In genomic region chr13:6602786-6603409, GRCm38 (mm10) we compare ENCODE assay signal across 19 mouse cellular contexts. TPM values are rescaled to one million over a fixed set of nuclear protein-coding genes. Genes with fewer than 3 reads are reported as not detected.
A peak's percentile ranks its signal among the peaks of the same experiment; 100 is the strongest.
DNase-seq lines count a peak whose midpoint lies in the region; ATAC-seq and TF ChIP-seq lines count a peak whose summit lies in the region.
"Had no signal": no experiment of that assay in that cellular context is flagged by ENCODE, and none has a peak within 500 bp of the region (broad histone marks: within the 10 kb centered on the region; RNA-seq: fewer than 3 reads in every experiment).

No protein-coding gene starts in this region.

- no peak for TF ChIP-seq EP300 in stomach, postnatal 0 days (optimal IDR thresholded peaks at IDR 0.05)

- no peaks in the 10 kb centered on the region for H3K36me3 ChIP-seq in kidney, postnatal 0 days (ENCODE audit: insufficient read depth, low read length)
- H3K36me3 ChIP-seq in midbrain, postnatal 0 days (ENCODE audit: insufficient read depth, low read length): peaks cover 41% of the 10 kb centered on the region
- H3K36me3 ChIP-seq in midbrain, embryonic 16.5 days (ENCODE audit: control insufficient read depth, insufficient read depth, low read length): peaks cover 3% of the 10 kb centered on the region; the same call in 1 of the 2 replicates
- no peaks in the 10 kb centered on the region; the same call in 1 of the 2 replicates for H3K36me3 ChIP-seq in stomach, postnatal 0 days (ENCODE audit: control insufficient read depth, insufficient read depth, low read length)
- H3K36me3 ChIP-seq: forebrain, embryonic 15.5 days; limb, embryonic 10.5 days; liver, embryonic 15.5 days had no signal

- ATAC-seq in frontal cortex, adult (ENCODE audit: low TSS enrichment): 0 out of 2 replicates have a peak, but pooled peaks have one; percentile 51
- ATAC-seq in kidney, postnatal 0 days (replicated peaks; ENCODE audit: low FRiP score, low read depth): no peak
- ATAC-seq in midbrain, postnatal 0 days (ENCODE audit: low FRiP score): no peak
- no peak for ATAC-seq in midbrain, embryonic 16.5 days
- no peak for ATAC-seq in stomach, postnatal 0 days (ENCODE audit: low FRiP score, low TSS enrichment)
- ATAC-seq: activated CD4-positive, CD25-positive, alpha-beta regulatory T cell, adult 4 months; forebrain, embryonic 15.5 days; intestine, embryonic 16.5 days had no signal

- H3K9me3 ChIP-seq in kidney, postnatal 0 days (replicated peaks; ENCODE audit: low read length): no peaks in the 10 kb centered on the region
- H3K9me3 ChIP-seq in midbrain, postnatal 0 days (ENCODE audit: low read length): no peaks in the 10 kb centered on the region
- no peaks in the 10 kb centered on the region for H3K9me3 ChIP-seq in midbrain, embryonic 16.5 days (replicated peaks; ENCODE audit: control insufficient read depth, low read length, poor library complexity, severe bottlenecking)
- H3K9me3 ChIP-seq in stomach, postnatal 0 days (ENCODE audit: control insufficient read depth, low read length): no peaks in the 10 kb centered on the region
- H3K9me3 ChIP-seq: forebrain, embryonic 15.5 days; G1E; limb, embryonic 10.5 days; liver, embryonic 15.5 days; neural tube, embryonic 13.5 days had no signal

- 84% methylated on average over 10 of the region's 10 CpGs for WGBS in kidney, postnatal 0 days
- WGBS in midbrain, postnatal 0 days: 86% methylated on average over 10 of the region's 10 CpGs
- 84% methylated on average over 10 of the region's 10 CpGs for WGBS in midbrain, embryonic 16.5 days
- 85% methylated on average over 10 of the region's 10 CpGs for WGBS in stomach, postnatal 0 days

- DNase-seq in frontal cortex, postnatal 14 days (ENCODE audit: low spot score in 2 of 2): no peak
- no peak for DNase-seq in kidney, postnatal 0 days (ENCODE audit: low spot score)
- DNase-seq in kidney, postnatal 4 days: no peak
- DNase-seq in midbrain, postnatal 0 days (ENCODE audit: low spot score): no peak
- no peak for DNase-seq in stomach, postnatal 0 days (ENCODE audit: low spot score)
- no peak for DNase-seq in testis, postnatal 10 days (ENCODE audit: low spot score)
- DNase-seq: cerebellum, adult 11 months; kidney, postnatal 25 days; thymus, adult 2 months had no signal

- H3K4me3 ChIP-seq in kidney, postnatal 0 days (replicated peaks; ENCODE audit: low read depth, low read length): no peak overlapping the region
- no peak overlapping the region for H3K4me3 ChIP-seq in midbrain, postnatal 0 days (ENCODE audit: low read depth, low read length)
- H3K4me3 ChIP-seq in midbrain, embryonic 16.5 days (ENCODE audit: low read depth, low read length): no peak overlapping the region
- H3K4me3 ChIP-seq in stomach, postnatal 0 days (ENCODE audit: low read depth, low read length): no peak overlapping the region
- H3K4me3 ChIP-seq: forebrain, embryonic 15.5 days; limb, embryonic 10.5 days; liver, embryonic 15.5 days; neural tube, embryonic 13.5 days had no signal

- H3K27me3 ChIP-seq in kidney, postnatal 0 days (ENCODE audit: insufficient read depth, low read length): no peaks in the 10 kb centered on the region
- H3K27me3 ChIP-seq in midbrain, postnatal 0 days (ENCODE audit: insufficient read depth, low read length): no peaks in the 10 kb centered on the region
- no peaks in the 10 kb centered on the region for H3K27me3 ChIP-seq in midbrain, embryonic 16.5 days (ENCODE audit: control insufficient read depth, insufficient read depth, low read depth, low read length)
- H3K27me3 ChIP-seq in stomach, postnatal 0 days (ENCODE audit: control insufficient read depth, insufficient read depth, low read length): no peaks in the 10 kb centered on the region
- H3K27me3 ChIP-seq: forebrain, embryonic 15.5 days; liver, embryonic 15.5 days; neural tube, embryonic 13.5 days had no signal

- H3K4me2 ChIP-seq in kidney, postnatal 0 days (ENCODE audit: low read length): no peak overlapping the region
- no peak overlapping the region for H3K4me2 ChIP-seq in midbrain, postnatal 0 days (ENCODE audit: low read depth, low read length, poor library complexity, severe bottlenecking)
- H3K4me2 ChIP-seq in midbrain, embryonic 16.5 days (ENCODE audit: low read length): no peak overlapping the region
- H3K4me2 ChIP-seq in stomach, postnatal 0 days (replicated peaks; ENCODE audit: low read depth): no peak overlapping the region
- H3K4me2 ChIP-seq: forebrain, embryonic 15.5 days; heart, embryonic 11.5 days; liver, embryonic 15.5 days; neural tube, embryonic 13.5 days had no signal

- peak; percentile 47 for TF ChIP-seq CTCF in kidney, postnatal 0 days (IDR thresholded peaks at IDR 0.05; ENCODE audit: low read depth)
- TF ChIP-seq CTCF in midbrain, postnatal 0 days (IDR thresholded peaks at IDR 0.05): peak; percentile 36
- peak; percentile 52 for TF ChIP-seq CTCF in stomach, postnatal 0 days (IDR thresholded peaks at IDR 0.05; ENCODE audit: low read depth)

- H3K27ac ChIP-seq in kidney, postnatal 0 days: no peak overlapping the region
- no peak overlapping the region for H3K27ac ChIP-seq in midbrain, postnatal 0 days (ENCODE audit: low read depth, low read length)
- H3K27ac ChIP-seq in midbrain, embryonic 16.5 days (ENCODE audit: low read length): no peak overlapping the region
- H3K27ac ChIP-seq in stomach, postnatal 0 days (replicated peaks): no peak overlapping the region
- H3K27ac ChIP-seq: forebrain, embryonic 15.5 days; limb, embryonic 10.5 days; liver, embryonic 15.5 days; neural tube, embryonic 13.5 days had no signal

- no peak overlapping the region for H3K9ac ChIP-seq in kidney, postnatal 0 days (ENCODE audit: low read depth, low read length)
- H3K9ac ChIP-seq in midbrain, postnatal 0 days (replicated peaks; ENCODE audit: low read length, poor library complexity, severe bottlenecking): no peak overlapping the region
- H3K9ac ChIP-seq in midbrain, embryonic 16.5 days (ENCODE audit: low read depth, low read length): no peak overlapping the region
- H3K9ac ChIP-seq in stomach, postnatal 0 days (ENCODE audit: low read length): no peak overlapping the region
- H3K9ac ChIP-seq: forebrain, embryonic 15.5 days; liver, embryonic 15.5 days; neural tube, embryonic 13.5 days had no signal

- no peaks in the 10 kb centered on the region for H3K4me1 ChIP-seq in kidney, postnatal 0 days (replicated peaks; ENCODE audit: insufficient read depth, low read length)
- no peaks in the 10 kb centered on the region for H3K4me1 ChIP-seq in midbrain, postnatal 0 days (ENCODE audit: insufficient read depth, low read length)
- H3K4me1 ChIP-seq in midbrain, embryonic 16.5 days (ENCODE audit: control insufficient read depth, insufficient read depth, low read length): no peaks in the 10 kb centered on the region
- no peaks in the 10 kb centered on the region for H3K4me1 ChIP-seq in stomach, postnatal 0 days (replicated peaks; ENCODE audit: control insufficient read depth, insufficient read depth)
- H3K4me1 ChIP-seq: forebrain, embryonic 15.5 days; limb, embryonic 10.5 days; liver, embryonic 15.5 days; neural tube, embryonic 13.5 days had no signal

RNA-seq across cellular contexts. Expression of gene Pfkp, which starts 45.7 kb away (rescaled TPM):
- 40.8 and 42.8 TPM in 2 replicates for polyA plus RNA-seq in kidney, postnatal 0 days (2015; fragmentation: Nextera tagmentation; extraction: Ambion mirVana)
- total RNA-seq in midbrain, postnatal 0 days (2014; rRNA removed): 187 and 330 TPM in 2 replicates
- 404 and 431 TPM in 2 replicates for polyA plus RNA-seq in midbrain, postnatal 0 days (2015; fragmentation: Nextera tagmentation; extraction: Ambion mirVana)
- polyA plus RNA-seq in midbrain, embryonic 16.5 days (2015; fragmentation: Nextera tagmentation; extraction: Ambion mirVana): 470 and 501 TPM in 2 replicates
- polyA plus RNA-seq in stomach, postnatal 0 days (2015; fragmentation: Nextera tagmentation; extraction: Ambion mirVana): 34.7 and 41.1 TPM in 2 replicates

RNA-seq across cellular contexts. Expression of gene Pitrm1, which starts 54.9 kb away (rescaled TPM):
- polyA plus RNA-seq in kidney, postnatal 0 days (2015; fragmentation: Nextera tagmentation; extraction: Ambion mirVana): 60.1 and 60.5 TPM in 2 replicates
- total RNA-seq in midbrain, postnatal 0 days (2014; rRNA removed): 39.4 and 47.8 TPM in 2 replicates
- 31.7 and 35.2 TPM in 2 replicates for polyA plus RNA-seq in midbrain, postnatal 0 days (2015; fragmentation: Nextera tagmentation; extraction: Ambion mirVana)
- 44.3 and 46.9 TPM in 2 replicates for polyA plus RNA-seq in midbrain, embryonic 16.5 days (2015; fragmentation: Nextera tagmentation; extraction: Ambion mirVana)
- 23.0 and 23.6 TPM in 2 replicates for polyA plus RNA-seq in stomach, postnatal 0 days (2015; fragmentation: Nextera tagmentation; extraction: Ambion mirVana)
